Mouse (Mus musculus) urinary bladder, adult 18-20 months (tissue): ENCODE measurements around the gene Magi3.

Experiments
- DNase-seq, 2 experiments: peaks; one replicate each; pipeline ENCODE4 v3.0.0; 2022; ENCODE audit warnings: low spot score in 2 of 2, mixed read lengths in 2 of 2

Magi3 gene

DNA sequence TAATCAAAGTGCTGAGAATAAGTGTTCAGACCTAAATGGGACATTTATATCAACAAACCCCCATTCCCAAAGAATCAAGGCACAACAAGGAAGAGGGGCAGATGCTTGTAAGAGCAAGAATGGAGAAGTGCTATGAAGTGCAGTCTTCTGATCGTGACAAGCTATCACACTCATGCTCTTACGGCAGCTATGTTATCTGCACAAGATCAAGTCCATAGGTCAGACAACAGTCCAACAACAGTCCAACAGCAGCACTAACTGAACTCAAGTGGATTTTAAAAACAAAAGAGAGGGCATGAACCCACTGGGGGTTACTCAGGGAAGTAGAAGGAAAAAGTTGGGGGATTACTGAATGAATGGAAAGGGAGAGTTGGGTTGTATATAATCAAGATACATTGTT lies 30.4 kb downstream of the Magi3 start:
- DNase-seq = no peak

DNA sequence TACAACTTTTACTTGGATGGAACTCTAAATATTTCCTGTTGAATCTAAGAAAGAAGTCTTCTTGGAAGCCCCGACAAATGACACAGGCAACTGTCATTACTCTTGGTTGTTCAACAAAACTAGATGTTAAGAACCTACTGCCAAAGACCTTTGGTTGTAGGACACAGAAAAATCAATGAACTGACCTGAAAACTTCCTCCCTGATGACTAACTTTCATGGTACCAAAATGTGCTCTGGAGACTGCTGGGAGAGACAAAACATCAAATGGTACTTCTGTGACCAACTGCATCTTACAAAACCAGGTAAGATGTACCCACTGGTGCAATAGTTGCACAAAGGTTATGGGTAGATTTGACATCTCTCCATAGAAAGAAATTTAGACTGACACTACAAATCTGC lies 30.9 kb downstream of the Magi3 start:
- DNase-seq = no peak

DNA sequence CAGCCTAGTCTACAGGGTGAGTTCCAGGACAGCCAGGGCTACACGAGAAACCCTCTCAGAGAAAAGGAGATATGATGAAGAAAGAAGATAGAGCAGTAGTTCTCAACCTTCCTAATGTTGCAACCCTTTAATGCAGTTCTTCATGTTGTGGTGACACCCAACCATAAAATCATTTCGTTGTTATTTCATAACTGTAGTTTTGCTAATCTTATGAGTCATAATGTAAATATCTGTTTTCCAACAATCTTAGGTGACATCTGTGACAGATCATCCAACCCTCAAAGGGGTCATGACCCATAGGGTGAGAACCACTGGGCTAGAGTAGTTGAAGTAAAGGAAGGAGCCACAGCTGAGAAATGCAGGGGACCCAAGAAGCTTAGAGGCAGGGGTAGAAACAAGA lies 35.9 kb downstream of the Magi3 start:
- DNase-seq = no peak

DNA sequence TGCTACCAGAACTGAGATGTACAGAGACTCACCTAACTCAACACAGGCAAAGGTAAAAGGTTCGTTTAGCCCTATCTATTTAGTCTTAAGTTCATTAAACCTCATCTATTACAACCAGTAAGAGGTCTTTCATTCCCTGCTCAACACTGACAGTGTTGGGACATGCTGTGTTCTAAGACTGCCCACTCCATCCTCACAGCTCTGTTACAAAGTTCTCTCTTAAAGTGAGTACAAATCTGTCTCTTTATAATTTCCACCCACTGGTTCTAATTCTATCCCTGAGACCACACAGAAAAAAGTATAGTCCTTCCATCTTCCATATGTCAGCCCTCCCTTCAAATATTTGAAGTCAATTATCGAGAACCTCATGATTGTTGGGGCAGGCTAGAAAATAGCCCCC lies 36.5 kb downstream of the Magi3 start:
- DNase-seq = no peak

DNA sequence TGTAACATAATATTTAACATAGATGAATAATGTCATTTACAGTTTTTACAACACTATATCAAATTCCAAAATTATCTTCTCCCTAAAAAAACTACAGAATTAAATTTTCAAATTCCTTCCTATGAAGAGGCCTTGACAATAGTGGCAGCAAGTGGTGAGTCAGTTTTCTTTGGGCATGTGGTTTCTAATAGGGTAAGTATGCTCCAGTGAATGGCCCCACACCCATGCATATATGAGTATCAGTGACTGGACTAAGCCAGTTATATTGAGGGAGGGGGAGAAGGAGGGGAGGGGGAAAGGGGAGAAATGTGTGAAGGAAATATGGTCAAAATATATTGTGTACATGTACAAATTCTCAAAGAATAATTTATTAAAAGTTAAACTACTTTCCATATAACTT lies 37.5 kb downstream of the Magi3 start:
- no peak for DNase-seq

DNA sequence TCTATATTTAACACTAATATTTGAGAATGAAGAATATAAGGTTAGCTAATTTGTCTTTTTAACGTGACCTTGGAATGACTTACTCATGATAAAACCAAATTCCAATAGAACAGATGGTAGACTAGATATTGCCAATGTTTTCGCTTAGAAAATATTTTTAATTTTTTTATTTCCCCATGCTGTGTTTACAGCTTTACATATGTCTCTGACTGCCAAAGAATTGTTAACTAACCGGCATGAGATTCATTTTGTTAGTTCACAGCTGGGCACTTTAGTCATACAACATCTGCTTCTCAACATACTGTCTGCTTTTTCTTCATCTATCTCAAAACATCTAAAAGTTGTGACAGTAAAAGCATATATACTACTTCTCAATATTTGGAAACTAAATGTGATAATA lies 58.8 kb downstream of the Magi3 start:
- DNase-seq = no peak

DNA sequence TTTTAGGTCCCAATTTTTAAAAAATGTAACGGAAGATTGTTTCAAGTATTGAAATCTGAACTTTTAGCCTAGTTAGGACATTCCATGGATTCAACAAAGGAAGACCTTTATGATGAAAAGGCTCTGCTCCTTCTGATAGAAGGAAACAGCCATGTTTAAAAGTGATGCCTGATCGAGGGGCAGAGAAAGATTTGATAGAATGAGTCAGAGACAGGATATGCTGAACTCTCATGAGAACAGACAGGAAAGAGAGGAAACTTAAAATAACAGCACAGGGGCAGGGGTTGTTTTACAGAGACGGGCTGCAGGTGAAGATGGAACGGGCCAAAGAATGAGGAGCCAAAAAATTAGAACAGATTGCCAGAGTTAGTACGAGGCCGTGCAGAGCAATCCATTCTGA lies 59.6 kb downstream of the Magi3 start:
- no peak for DNase-seq

DNA sequence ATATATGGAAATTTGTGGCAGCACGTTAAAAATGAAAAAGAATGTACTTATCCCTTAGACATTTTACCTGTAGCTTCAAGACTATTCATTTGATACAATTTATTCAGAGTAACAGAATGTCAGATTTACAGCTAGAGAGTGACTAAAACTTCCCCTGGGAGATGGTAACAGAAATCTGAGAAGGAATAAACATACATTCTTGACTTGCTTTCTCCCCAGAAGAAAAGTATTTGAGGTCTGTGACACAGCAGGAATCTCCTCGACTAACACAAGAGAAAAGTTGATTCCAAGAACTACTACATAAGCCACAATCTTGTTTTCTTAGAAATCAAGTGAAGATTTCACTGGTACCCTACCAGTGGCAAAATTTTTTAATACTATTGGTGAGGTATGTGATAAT lies 70.0 kb downstream of the Magi3 start:
- DNase-seq = no peak

DNA sequence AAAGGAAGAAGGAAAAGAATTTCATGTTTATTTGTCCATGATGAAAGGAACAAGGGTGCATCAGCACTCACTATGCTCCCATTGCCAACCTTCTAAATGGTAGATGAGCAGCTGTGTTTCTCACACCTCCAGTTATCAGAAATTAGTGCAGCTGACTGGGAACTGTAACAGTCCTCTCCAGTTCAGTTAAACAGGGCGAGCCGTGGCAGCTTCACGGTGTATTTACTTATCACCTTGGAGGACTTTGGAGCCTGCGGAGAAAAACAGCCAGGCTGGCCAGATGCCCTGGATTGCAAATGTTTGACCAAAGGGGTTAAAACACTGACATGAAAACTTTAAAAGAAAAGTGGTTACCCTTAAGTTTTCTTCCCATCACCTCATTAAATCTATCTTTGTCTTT lies 77.8 kb downstream of the Magi3 start:
- no peak for DNase-seq

DNA sequence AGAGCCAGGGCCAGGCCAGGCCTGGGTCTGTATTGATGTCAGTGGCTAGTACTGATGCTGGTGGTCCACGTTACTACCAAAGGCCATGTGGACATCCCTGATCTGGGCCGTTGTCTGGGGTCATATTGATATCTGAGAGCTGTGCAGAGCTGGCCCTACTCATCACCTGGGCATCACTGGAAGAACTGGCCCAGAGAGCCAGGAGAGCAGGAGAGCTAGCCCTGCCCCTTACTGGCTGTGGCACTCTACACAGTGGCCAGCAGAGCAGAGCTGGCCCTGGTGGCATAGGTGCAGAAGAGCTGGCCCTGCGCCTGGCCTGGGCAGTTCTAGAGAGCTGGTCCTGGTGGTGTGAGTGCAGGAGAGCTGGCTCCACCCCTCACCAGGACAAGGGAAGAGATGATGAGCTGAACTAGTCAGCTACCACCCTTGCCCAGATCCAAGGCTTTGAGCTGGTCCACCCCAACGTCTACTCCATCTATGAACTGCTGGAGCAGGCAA lies 81.2 kb downstream of the Magi3 start:
- no peak for DNase-seq

DNA sequence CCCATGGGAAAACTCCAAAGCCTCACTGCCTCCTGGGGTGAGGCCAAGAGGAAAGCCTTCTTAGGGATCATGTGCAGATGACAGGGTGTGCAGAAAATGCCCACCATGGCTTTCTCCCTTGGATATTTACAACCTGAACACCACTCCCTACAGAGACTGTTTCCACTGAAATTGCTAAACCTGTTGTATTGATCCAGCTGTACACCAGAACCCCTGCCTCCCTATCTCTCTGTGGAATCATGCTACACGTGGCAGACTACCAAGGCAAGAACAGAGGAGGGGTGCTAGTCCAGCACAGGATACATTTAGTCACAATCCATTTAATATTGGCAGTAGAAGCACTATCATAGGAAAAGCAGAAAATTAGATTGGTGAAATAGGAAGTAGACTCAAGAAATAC lies 94.5 kb downstream of the Magi3 start:
- no peak for DNase-seq

DNA sequence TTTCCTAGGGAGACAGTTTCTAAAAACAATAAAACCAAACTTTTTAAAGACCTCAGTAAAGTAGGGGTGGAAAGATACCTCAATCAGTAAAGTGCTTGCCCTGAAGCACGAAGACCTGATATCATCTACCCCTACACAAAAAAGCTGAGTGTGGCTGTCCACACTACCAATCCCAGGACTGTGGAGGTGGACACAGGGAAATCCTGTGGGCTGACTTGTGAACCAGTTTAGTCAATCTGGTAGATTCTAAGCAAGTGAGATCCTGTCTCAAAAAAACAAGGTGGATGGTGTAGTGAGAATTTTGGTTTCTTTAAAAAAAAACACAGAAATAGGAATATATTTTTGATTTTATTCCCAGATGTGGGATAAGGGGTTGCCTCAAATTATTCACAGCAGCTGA lies 96.3 kb downstream of the Magi3 start:
- DNase-seq = no peak

DNA sequence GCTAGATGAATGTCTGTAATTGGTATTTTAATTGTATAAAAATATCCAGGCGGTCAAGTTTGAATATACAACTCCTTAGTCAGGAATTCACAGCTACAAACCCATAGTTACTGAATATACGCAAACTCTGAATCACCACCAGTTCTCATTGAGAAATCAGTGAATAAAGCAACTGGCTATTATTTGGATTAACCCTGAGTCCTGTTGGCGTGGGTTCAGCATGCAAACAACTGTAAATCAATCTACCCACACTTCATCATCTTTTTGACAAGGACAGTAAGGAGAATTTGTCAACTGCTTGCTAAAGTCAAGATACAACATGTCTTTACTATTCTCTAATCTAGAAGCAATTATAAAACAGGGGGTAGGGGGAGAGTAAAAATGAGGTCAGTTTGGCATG lies 110.7 kb downstream of the Magi3 start:
- DNase-seq = peak in 1 of 2 experiments; percentile 24

DNA sequence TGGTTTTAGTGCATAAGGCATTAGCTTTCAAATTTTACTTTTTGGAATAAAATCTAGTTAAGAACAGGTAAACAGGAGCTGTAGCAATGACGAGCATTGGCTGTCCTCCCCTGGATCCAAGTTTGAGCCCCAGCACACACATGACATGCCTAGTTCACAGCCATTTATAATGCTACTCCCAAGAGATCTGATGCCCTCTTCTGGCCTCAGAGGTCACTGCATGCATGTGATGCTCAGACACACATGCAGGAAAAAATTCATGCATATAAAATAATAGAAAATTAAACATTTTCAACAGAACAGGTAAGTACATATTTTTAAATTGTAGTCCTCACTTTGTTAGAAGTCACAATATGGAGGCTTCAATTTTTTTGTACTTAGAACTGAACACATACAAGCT lies 115.2 kb downstream of the Magi3 start:
- DNase-seq = no peak

DNA sequence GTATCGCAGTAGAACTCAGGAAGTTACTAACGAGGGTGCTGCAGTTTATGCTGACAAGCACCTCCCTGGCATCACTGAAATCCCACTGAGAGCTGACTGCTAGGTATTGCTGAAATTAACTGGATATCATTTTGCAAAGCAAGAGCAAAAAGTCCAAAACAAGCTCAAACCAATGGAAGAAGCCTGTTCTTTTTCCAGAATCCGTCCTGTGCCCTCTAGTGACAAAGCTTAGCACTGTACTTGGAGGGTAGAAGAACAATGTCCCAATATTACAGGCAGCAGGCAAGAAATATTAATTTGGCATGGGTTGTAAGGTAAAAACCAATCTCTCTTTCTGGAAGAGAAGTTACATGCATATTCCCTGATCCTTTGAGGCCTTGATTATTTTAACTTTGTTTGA lies 118.5 kb downstream of the Magi3 start:
- DNase-seq = no peak

DNA sequence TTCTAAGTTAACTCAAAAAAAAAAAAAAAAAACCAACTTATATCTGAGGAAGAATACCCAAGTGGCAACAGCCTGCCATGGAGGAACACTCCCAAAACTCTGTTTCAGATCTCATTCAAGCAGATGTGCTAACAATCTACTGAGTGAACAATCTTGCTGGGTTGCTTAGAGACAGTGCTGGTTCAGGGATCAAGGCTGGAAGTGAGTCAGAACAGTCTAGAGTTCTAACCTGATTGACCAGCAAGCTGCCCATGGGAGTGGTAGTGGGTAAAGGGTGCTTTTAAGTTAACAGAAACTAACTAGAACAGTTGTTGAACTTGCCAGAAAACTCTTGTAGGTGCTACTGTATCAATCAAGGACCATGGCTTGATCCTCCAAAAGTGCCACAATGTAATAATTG lies 118.9 kb downstream of the Magi3 start:
- DNase-seq = no peak

DNA sequence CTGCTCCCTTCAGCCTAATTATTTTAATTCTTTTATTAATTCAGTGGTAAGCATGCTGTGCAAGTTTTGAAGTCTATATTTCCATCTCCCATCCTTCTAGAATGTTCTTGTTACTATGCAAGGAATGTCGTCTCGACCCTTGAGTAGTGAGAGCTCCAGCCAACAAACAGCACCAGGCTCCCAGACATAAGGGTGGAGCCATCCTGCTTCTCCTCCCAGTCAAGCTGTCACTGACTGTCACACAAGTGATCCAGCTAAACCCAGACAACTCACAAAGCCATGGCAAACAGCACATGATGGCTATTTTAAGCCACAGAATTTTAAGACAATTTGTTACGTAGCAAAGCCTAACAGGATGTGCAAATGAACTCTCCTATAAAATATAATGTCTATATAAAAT lies 124.2 kb downstream of the Magi3 start:
- DNase-seq = no peak

DNA sequence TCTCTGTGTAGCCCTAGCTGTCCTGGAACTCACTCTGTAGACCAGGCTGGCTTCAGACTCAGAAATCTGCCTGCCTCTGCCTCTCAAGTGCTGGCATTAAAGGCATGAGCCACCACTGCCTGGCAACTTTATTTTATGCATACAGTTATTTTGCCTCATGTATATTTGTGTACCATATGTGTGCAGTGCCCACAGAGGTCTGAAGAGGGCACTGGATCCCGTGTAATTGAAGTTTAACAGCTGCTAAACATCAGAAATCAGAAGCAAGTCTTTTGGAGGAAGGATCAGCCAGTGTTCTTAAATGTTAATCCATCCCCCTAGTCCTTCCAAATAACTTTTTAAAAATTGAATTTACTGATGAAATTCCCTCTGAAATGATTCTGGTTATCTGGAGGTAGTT lies 125.5 kb downstream of the Magi3 start:
- DNase-seq = no peak

DNA sequence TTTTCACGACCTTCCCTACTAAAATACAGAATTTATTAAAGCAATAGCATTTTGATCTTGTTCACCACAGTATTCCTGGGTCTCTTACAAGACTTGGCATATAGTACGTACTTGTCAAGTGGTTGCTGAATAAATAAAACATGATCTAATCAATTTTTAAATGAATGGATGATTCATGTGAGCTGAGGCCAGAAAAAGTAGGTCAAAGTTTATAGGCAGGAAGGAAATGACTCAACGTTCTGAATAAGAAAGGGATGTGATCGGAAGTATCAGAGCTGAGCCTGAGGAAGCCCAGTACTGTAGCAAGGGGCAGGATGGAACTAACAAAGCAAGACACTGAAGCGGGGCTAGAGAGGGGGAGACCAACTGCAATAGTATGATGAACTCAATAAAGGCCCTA lies 127.4 kb downstream of the Magi3 start:
- no peak for DNase-seq

DNA sequence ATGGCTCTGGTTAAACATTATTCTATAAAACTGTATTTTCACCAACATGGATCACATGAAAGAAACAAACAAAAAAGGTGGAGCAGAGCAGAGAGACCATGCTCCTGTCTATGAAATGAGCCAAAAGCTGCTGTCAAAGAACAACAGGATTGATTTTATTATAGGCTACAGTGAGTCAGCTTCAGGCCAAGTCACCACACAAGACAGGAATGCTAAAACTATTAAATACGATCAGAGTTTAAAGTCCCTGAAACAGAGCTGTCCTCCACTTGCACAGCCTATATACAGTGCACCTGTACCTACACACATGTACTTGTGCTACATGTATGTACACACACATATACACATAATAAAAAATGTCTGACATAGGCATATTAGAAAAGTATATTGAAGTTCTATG lies 138.1 kb downstream of the Magi3 start:
- DNase-seq = no peak

DNA sequence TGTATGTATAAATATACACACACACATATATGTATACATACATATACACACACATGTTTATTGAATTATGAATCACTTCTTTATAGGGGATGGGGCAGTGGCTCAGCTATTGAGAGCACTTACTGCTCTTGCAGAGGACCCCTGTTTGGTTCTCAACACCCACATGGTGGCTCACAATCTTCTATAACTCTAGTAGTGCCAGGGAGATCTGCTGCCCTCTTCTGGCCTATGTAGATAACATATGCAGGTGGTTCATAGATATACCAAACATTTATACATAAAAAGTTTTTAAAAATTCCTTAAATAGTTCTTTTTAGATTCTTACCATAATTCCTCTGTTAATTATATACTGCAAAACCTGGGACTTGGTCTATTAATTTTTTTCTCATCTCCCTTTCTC lies 141.4 kb downstream of the Magi3 start:
- no peak for DNase-seq

DNA sequence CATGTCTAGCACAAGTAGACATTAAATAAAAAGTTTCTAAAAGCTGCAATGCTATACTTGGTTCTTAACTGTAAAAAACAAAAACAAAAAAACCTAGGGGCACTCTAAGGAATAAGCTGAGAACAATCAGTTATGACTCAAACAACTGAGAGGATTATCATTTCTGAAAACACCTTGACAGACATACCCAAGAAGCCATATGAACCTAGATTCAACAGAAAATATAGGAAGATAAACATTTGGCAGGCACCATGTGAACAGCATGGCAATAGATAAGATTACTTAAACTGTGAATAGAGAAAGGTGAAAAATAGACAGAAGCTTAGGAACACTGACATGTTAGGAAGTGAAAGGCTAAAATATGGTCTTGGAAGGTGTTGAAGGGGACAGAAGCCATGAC lies 150.8 kb downstream of the Magi3 start:
- no peak for DNase-seq

DNA sequence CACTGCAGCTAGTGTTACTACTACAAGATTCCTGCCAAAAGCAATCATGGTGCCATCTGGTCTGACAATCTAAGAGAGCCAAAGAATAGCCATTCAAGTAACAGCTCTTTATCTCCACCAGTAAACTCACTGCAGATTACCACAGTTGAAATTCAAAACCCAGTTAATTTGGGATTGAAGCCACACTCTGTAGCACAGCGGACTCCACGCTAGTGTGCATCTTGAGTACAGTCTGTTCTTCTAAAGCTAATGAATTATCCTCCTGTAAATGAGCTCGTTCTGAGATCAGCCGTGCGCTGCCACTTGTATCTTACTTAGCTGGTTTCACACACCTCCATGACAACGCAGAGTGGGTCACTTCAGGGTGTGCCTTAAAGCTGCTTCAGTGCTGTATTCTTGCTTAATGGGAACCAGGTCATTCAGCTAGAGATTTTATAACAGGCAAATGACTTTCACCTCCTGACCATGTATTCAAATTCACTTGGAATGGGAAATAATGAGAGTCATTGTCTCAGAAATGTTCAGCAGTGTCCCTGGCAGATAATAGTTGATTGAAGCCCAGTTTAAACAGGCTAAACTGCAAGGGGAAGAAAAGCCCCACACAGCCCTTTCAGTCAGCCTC lies 161.1 kb downstream of the Magi3 start:
- DNase-seq = no peak

DNA sequence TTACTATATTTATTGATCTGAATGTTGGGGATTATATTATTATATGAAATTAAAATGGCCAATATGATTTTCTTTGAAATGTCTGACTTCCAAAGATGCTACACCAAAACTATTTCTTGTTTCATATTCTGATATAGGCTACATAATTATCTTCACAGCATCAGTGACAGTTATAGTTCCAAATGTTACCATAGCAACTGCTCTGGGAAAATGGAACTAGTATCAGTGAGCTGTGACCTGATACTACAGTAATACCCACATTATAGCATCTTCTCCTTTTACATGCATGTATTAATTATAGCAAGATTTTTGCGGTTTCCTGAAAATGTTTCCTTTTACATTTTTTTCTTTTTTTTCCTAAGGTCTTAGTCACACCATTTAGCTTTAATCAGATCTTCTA lies 187.4 kb downstream of the Magi3 start:
- DNase-seq = no peak

DNA sequence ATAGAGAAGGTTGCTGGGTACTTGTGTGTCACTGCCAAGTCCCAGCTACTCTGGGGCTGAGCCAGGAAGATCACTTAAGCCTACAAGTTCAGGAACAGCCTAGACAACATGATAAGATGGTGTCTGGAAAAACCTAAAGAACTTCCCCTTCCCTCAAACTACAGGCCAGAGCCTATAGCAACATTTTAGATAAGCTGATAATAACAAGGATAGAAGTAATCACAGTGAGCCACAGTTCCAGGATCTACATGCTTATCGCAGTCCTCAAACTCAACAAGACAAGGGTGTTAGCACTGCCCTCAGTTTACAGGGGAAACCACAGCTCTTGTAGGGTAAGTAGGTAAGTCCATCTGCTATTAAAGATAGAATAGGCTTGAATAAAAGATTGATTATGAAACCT lies 188.1 kb downstream of the Magi3 start:
- no peak for DNase-seq
